Mouse (Mus musculus) midbrain, embryonic 13.5 days (tissue): Measurements from ENCODE around the gene Mmp2. TPM values are rescaled to one million over a fixed set of nuclear protein-coding genes. Genes with fewer than 3 reads are reported as not detected.
A peak's percentile ranks its signal among the peaks of the same experiment; 100 is the strongest.

ENCODE experiments used
- ATAC-seq: fragments of 200-750 bp; cut with Nextera tagmentation; 2 replicates; pipeline ENCODE4 v1.8.0; 2017; ENCODE audit warnings: mild to moderate bottlenecking, moderate TSS enrichment, moderate library complexity
- H3K27ac ChIP-seq: fragments of 300-500 bp; sonication (generic); 2 replicates; pipeline ENCODE4 v1.5.1; 2015; ENCODE audit warnings: inconsistent platforms, mild to moderate bottlenecking, moderate library complexity
- H3K27me3 ChIP-seq: fragments of 300-500 bp; sonication (generic); 2 replicates; pipeline ENCODE4 v1.6.1; 2015; ENCODE audit warnings: mild to moderate bottlenecking, inconsistent platforms
- H3K36me3 ChIP-seq: fragments of 300-500 bp; sonication (generic); 2 replicates; pipeline ENCODE4 v1.6.1; 2015; ENCODE audit warnings: mild to moderate bottlenecking, inconsistent platforms
- H3K4me1 ChIP-seq: fragments of 300-500 bp; sonication (generic); replicated peaks from 2 replicates; pipeline ENCODE4 v1.6.1; 2015; ENCODE audit warnings: inconsistent platforms
- H3K4me2 ChIP-seq: fragments of 300-500 bp; sonication (generic); replicated peaks from 2 replicates; pipeline ENCODE4 v1.6.1; 2015; ENCODE audit warnings: moderate library complexity, mild to moderate bottlenecking, inconsistent platforms
- H3K4me3 ChIP-seq: fragments of 300-500 bp; sonication (generic); replicated peaks from 2 replicates; pipeline ENCODE4 v1.5.1; 2015; ENCODE audit warnings: mild to moderate bottlenecking, inconsistent platforms
- H3K9ac ChIP-seq: fragments of 300-500 bp; sonication (generic); replicated peaks from 2 replicates; pipeline ENCODE4 v1.6.1; 2015; ENCODE audit warnings: mild to moderate bottlenecking, inconsistent platforms
- H3K9me3 ChIP-seq: fragments of 300-500 bp; sonication (generic); 2 replicates; pipeline ENCODE4 v1.6.1; 2016; ENCODE audit warnings: mild to moderate bottlenecking, inconsistent platforms
- WGBS: fragments of 180-500 bp; shearing (Covaris S2); methylation state at CpG from one replicate; pipeline ENCODE4 v1.1.7; 2015; 5-methylcytosine and 5-hydroxymethylcytosine counted together
- polyA plus RNA-seq: library from polyadenylated mRNA; unstranded; fragments of >200 nt; fragmentation: Nextera tagmentation; extraction: Ambion mirVana; gene quantifications from 2 replicates; pipeline ENCODE4 v1.2.1, GENCODE M21; 2015

The Mmp2 gene
- polyA plus RNA-seq, 1 experiment from 2014 or later: 18.1 TPM

GRCm38 (mm10) chr8:92846684-92847083, 19.6 kb downstream of the Mmp2 start:
- WGBS: 30% methylated on average over 3 of the region's 3 CpGs
- peak overlapping the region; percentile 48; the same call in 1 of the 2 replicates for H3K27ac ChIP-seq

GRCm38 (mm10) chr8:92847299-92847698, 20.2 kb downstream of the Mmp2 start:
- peak overlapping the region; percentile 48; the same call in 1 of the 2 replicates for H3K27ac ChIP-seq

More at GRCm38 (mm10) chr8:92846684-92847083, 19.6 kb downstream of the Mmp2 start:
- no peak overlapping the region for H3K4me2 ChIP-seq
- no peak overlapping the region for H3K9ac ChIP-seq
- peak; percentile 59 for ATAC-seq
- no peak overlapping the region for H3K4me3 ChIP-seq
- no peaks in the 10 kb centered on the region for H3K36me3 ChIP-seq
- H3K4me1 ChIP-seq: peaks cover 24% of the 10 kb centered on the region
- H3K9me3 ChIP-seq: no peaks in the 10 kb centered on the region
- H3K27me3 ChIP-seq: no peaks in the 10 kb centered on the region

GRCm38 (mm10) chr8:92849261-92849660, 22.2 kb downstream of the Mmp2 start:
- H3K4me1 ChIP-seq: peaks cover 24% of the 10 kb centered on the region
- H3K4me3 ChIP-seq: no peak overlapping the region
- H3K9ac ChIP-seq: no peak overlapping the region
- 59% methylated on average over 6 of the region's 6 CpGs for WGBS
- no peaks in the 10 kb centered on the region for H3K36me3 ChIP-seq
- H3K4me2 ChIP-seq: no peak overlapping the region
- ATAC-seq: no peak
- H3K27ac ChIP-seq: no peak overlapping the region
- H3K9me3 ChIP-seq: no peaks in the 10 kb centered on the region
- peaks cover 6% of the 10 kb centered on the region; the same call in 1 of the 2 replicates for H3K27me3 ChIP-seq

More at GRCm38 (mm10) chr8:92847299-92847698, 20.2 kb downstream of the Mmp2 start:
- H3K9me3 ChIP-seq: no peaks in the 10 kb centered on the region
- 56% methylated on average over 9 of the region's 9 CpGs for WGBS
- H3K4me2 ChIP-seq: no peak overlapping the region
- H3K27me3 ChIP-seq: no peaks in the 10 kb centered on the region
- no peak overlapping the region for H3K4me3 ChIP-seq
- H3K4me1 ChIP-seq: peaks cover 24% of the 10 kb centered on the region
- H3K36me3 ChIP-seq: no peaks in the 10 kb centered on the region
- no peak overlapping the region for H3K9ac ChIP-seq
- peak; percentile 55 for ATAC-seq

GRCm38 (mm10) chr8:92850239-92850638, 23.1 kb downstream of the Mmp2 start:
- Histone ChIP-seq H3K27me3 (peaks cover 11% of the 10 kb centered on the region; the same call in 1 of the 2 replicates), H3K27ac (no peak overlapping the region), H3K9me3 (no peaks in the 10 kb centered on the region), H3K4me2 (no peak overlapping the region), H3K4me1 (peaks cover 27% of the 10 kb centered on the region), H3K36me3 (no peaks in the 10 kb centered on the region), H3K9ac (no peak overlapping the region), H3K4me3 (no peak overlapping the region)
- no peak for ATAC-seq
- 81% methylated on average over 4 of the region's 4 CpGs for WGBS

GRCm38 (mm10) chr8:92851381-92851780, 24.3 kb downstream of the Mmp2 start:
- ATAC-seq: no peak
- H3K4me1 ChIP-seq: peaks cover 29% of the 10 kb centered on the region

GRCm38 (mm10) chr8:92853188-92853983, 26.3 kb downstream of the Mmp2 start:
- 0 out of 2 replicates have a peak, but pooled peaks cover 2% of the 10 kb centered on the region for H3K9me3 ChIP-seq
- H3K36me3 ChIP-seq: no peaks in the 10 kb centered on the region
- H3K27me3 ChIP-seq: peaks cover 21% of the 10 kb centered on the region
- 69% methylated on average over 18 of the region's 18 CpGs for WGBS
- no peak for ATAC-seq
- no peak overlapping the region for H3K4me2 ChIP-seq
- H3K4me1 ChIP-seq: peaks cover 18% of the 10 kb centered on the region; the same call in 1 of the 2 replicates
- no peak overlapping the region for H3K9ac ChIP-seq
- H3K4me3 ChIP-seq: no peak overlapping the region
- no peak overlapping the region for H3K27ac ChIP-seq

More at GRCm38 (mm10) chr8:92851381-92851780, 24.3 kb downstream of the Mmp2 start:
- H3K4me2 ChIP-seq: no peak overlapping the region
- peaks cover 18% of the 10 kb centered on the region for H3K27me3 ChIP-seq
- no peak overlapping the region for H3K4me3 ChIP-seq
- H3K9me3 ChIP-seq: 0 out of 2 replicates have a peak, but pooled peaks cover 1% of the 10 kb centered on the region
- no peak overlapping the region for H3K27ac ChIP-seq
- 81% methylated on average over 3 of the region's 3 CpGs for WGBS
- H3K9ac ChIP-seq: no peak overlapping the region
- H3K36me3 ChIP-seq: no peaks in the 10 kb centered on the region

- Histone ChIP-seq H3K4me2 (peak overlapping the region; percentile 70), H3K27ac (no peak overlapping the region), H3K4me3 (peak overlapping the region; percentile 68), H3K9me3 (0 out of 2 replicates have a peak, but pooled peaks cover 2% of the 10 kb centered on the region), H3K36me3 (no peaks in the 10 kb centered on the region), H3K27me3 (peaks cover 21% of the 10 kb centered on the region), H3K9ac (no peak overlapping the region), H3K4me1 (peaks cover 18% of the 10 kb centered on the region; the same call in 1 of the 2 replicates)
- no peak; the same call in 1 of the 2 replicates for ATAC-seq
- 80% methylated on average over 3 of the region's 3 CpGs for WGBS
Observed at GRCm38 (mm10) chr8:92854673-92855072, 27.6 kb downstream of the Mmp2 start.

GRCm38 (mm10) chr8:92855171-92855894, 28.2 kb downstream of the Mmp2 start, which contains the start of gene Lpcat2:
Lpcat2 (plus strand) TSS chr8:92855339.
- WGBS: 1% methylated on average over 50 of the region's 50 CpGs
- H3K4me2 ChIP-seq: peak within 1 kb of the TSS; percentile 70
- H3K27ac ChIP-seq: no peak within 1 kb of the TSS
- peaks cover 21% of the 10 kb centered on the region for H3K27me3 ChIP-seq
- no peaks in the 10 kb centered on the region for H3K36me3 ChIP-seq
- peak within 1 kb of the TSS; percentile 68 for H3K4me3 ChIP-seq
- peak within 1 kb of the TSS; percentile 79 for H3K9ac ChIP-seq
- 0 out of 2 replicates have a peak, but pooled peaks cover 2% of the 10 kb centered on the region for H3K9me3 ChIP-seq
- H3K4me1 ChIP-seq: peaks cover 13% of the 10 kb centered on the region; the same call in 1 of the 2 replicates
- ATAC-seq: peak; percentile 83

GRCm38 (mm10) chr8:92856273-92856986, 29.3 kb downstream of the Mmp2 start:
- Histone ChIP-seq H3K36me3 (no peaks in the 10 kb centered on the region), H3K27me3 (peaks cover 21% of the 10 kb centered on the region), H3K27ac (no peak overlapping the region), H3K9ac (no peak overlapping the region), H3K4me3 (peak overlapping the region; percentile 68), H3K4me2 (peak overlapping the region; percentile 70), H3K4me1 (peaks cover 11% of the 10 kb centered on the region; the same call in 1 of the 2 replicates), H3K9me3 (0 out of 2 replicates have a peak, but pooled peaks cover 2% of the 10 kb centered on the region)
- no peak for ATAC-seq
- 93% methylated on average over 7 of the region's 7 CpGs for WGBS

- H3K4me3 ChIP-seq: no peak overlapping the region
- WGBS: 89% methylated on average over 14 of the region's 14 CpGs
- no peaks in the 10 kb centered on the region for H3K36me3 ChIP-seq
- H3K9me3 ChIP-seq: 0 out of 2 replicates have a peak, but pooled peaks cover 4% of the 10 kb centered on the region
- peaks cover 11% of the 10 kb centered on the region; the same call in 1 of the 2 replicates for H3K4me1 ChIP-seq
- H3K27me3 ChIP-seq: peaks cover 21% of the 10 kb centered on the region
- ATAC-seq: no peak
- H3K4me2 ChIP-seq: no peak overlapping the region
- H3K27ac ChIP-seq: no peak overlapping the region
- H3K9ac ChIP-seq: no peak overlapping the region
Observed at GRCm38 (mm10) chr8:92858475-92859182, 31.5 kb downstream of the Mmp2 start.

GRCm38 (mm10) chr8:92861977-92862376, 34.9 kb downstream of the Mmp2 start:
- Histone ChIP-seq H3K9ac (no peak overlapping the region), H3K4me3 (no peak overlapping the region), H3K4me1 (no peaks in the 10 kb centered on the region), H3K9me3 (0 out of 2 replicates have a peak, but pooled peaks cover 2% of the 10 kb centered on the region), H3K36me3 (no peaks in the 10 kb centered on the region), H3K27ac (no peak overlapping the region), H3K27me3 (no peaks in the 10 kb centered on the region), H3K4me2 (no peak overlapping the region)
- no peak for ATAC-seq
- WGBS: 90% methylated on average over 1 of the region's 1 CpGs
